Mouse (Mus musculus) WW6 (cell line): ENCODE data around the gene Susd3.

Experiments used
- DNase-seq: peaks from one replicate; pipeline ENCODE4 v3.0.0-alpha.2; 2013; ENCODE audit warnings: low read depth, low spot score

The Susd3 gene

DNA sequence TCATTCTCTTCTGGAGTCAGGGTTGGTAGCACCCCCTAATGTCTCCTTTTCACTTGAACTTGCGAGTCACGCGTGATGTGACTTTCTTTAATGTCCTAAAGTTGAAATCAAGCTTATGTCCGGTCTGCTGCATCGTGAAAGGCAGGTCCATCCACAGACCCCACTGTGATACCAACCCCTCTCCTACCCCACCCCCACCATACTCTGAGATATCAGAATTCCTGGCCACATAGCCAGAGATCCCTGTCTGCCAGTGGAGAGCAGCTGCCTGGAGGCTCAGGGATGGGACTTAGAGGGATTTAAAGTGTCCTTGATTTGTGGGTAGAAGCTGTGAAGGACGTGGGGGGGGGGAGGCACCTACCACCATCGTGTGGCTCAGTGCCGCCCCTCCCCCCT lies at the start of gene Susd3:
TSS of gene Susd3 (minus strand) at position 240 of the 396 bp plus-strand sequence.
- no peak for DNase-seq

DNA sequence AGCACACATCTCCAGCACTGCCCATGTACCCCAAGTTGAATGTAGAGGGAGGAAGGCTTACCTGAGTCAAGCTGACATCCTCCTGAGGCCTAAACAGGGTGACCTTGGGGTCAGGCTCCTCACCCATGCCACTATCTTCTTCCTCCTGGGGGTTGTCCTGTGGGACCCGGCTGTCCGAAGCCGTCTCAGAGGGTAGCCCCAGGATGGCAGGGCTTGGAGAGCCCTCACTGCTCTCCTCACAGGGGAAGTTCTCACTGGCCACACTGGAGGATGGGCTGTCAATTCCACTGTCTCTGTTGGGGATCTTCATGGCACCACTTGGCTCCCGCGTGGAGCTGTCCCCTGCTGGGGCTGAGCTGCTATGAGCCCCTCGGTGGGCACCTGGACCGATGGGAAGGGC lies 47.8 kb upstream of the Susd3 start:
- no peak for DNase-seq

DNA sequence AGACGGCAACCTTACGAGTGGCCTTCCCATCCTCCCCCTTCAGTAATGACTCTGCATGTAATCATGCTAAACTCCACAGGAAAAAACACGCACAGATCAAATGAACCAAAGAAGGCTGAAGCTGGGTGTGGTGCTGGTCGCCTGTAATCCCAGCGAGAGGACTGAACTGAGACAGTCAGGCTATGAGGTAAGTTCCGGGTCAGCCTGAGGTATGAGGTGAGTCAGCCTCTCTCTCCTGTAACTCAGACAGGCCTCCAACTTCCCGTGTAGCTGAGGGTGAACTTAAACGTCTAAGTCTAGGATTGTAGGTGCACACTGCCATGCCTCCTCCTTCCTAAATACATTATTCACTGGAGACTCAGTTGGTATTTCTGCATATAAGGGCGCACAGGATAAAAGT lies 45.6 kb upstream of the Susd3 start:
- no peak for DNase-seq

DNA sequence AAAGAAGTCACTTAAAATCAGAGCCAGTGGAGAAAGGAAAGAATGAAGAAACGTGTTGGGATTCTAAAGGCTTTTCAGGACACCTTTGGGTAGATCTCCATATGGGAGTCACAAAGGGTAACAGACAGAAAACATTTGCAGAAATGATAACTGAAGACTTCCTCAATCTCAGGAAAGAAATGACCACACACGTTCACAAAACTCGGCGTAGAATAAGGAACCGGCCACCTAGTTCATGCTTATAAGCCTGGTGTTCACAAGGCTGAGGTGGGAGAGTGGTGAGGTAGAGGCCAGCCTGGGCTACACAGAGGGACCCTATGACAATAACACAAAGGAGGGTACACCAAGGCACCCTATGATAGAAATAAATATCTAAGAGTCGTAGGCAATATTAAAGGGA lies 43.4 kb upstream of the Susd3 start:
- no peak for DNase-seq

DNA sequence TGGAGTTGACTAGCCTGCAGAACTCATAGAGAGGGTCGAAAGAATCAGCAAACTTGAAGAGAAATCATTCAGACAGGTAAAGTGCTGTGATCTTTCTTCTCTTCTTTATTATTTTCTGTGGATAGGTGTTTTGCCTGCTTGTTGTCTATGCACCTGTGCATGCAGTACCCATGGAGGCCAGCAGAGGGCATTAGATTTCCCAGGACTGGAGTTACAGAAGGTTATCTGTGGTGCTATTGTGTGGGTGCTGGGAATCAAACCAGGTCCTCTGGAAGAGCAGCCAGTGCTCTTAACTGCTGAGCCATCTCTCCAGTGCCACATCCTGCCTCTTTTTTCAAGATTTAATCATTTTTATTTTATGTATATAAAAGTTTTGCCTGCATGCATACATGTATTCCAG lies 42.9 kb upstream of the Susd3 start:
- peak; percentile 16 for DNase-seq

DNA sequence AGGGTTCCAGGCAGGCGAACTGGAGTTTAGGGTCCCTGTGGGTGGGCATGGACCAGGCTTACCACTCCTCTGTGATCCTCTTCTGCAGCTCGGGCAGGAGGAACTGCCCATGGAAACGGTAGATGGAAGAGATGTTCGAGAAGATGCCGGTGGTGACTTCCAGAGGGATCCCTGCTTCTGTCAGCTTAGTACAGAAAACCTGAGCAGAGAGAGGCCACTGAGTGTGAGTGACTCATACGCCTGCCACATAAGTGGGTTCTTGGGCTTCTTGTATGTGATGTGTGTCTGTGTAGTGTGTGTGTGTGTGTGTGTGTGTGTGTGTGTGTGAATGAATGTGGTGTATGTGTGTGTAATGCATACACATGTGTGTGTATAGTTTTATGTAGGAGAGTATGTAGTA lies 38.7 kb upstream of the Susd3 start:
- DNase-seq, result no peak

DNA sequence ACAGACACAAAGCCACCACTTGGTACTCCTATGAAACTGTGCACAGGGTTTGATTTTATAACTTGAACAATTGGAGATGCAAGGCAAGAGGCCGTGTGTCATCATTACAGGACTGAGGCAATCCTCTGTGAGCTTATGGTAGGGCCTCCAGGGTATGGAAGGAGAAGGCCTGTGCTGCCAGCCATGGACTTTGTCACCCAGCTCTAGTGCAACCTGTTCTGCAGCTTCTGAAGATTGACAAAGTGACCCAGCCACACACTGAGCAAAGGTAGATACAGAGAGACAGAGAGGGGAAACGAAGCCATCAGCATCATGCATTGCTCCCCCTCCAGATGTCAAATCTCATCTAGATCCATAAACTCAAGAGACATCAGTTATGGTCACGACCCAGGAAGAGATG lies 38.2 kb upstream of the Susd3 start:
- DNase-seq, result no peak

DNA sequence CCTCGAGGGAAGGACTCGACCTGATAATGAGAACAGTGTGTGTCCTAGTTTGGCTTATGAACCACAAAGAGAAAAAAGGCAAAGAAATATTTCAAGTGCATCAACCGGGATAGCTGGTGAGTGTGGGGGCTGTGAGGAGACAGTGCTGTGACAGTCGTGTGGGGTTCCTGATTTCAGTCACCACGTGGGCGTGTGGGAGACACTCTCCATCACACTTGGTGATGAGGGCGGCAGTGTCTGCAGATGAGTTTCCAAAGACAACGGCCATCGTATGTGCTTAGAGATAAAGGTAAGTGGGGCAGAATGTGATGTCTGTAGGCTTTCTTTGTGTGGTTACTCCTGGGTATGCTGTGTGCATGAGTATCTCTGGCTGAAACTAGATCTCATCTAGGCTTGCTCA lies 35.2 kb upstream of the Susd3 start:
- no peak for DNase-seq

DNA sequence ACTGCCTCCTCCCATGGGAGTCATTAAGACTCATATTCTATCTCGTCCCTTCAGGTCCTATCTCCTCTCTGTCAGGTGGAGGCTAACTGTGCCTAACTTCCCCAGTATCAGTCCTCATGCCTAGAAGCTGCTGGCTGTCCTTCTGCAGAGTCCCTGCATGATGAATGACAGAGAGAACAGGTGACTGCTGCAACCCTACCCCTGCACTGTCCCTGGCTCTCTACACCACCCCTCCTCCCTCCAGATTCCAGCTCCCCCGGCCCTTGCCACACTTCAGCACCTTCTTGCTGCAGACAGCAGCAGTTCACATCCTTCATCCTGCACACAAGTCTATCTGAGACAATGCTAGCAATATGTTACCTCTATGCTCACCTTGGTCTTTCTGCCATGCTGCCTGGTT lies 33.7 kb upstream of the Susd3 start:
- DNase-seq, result no peak

DNA sequence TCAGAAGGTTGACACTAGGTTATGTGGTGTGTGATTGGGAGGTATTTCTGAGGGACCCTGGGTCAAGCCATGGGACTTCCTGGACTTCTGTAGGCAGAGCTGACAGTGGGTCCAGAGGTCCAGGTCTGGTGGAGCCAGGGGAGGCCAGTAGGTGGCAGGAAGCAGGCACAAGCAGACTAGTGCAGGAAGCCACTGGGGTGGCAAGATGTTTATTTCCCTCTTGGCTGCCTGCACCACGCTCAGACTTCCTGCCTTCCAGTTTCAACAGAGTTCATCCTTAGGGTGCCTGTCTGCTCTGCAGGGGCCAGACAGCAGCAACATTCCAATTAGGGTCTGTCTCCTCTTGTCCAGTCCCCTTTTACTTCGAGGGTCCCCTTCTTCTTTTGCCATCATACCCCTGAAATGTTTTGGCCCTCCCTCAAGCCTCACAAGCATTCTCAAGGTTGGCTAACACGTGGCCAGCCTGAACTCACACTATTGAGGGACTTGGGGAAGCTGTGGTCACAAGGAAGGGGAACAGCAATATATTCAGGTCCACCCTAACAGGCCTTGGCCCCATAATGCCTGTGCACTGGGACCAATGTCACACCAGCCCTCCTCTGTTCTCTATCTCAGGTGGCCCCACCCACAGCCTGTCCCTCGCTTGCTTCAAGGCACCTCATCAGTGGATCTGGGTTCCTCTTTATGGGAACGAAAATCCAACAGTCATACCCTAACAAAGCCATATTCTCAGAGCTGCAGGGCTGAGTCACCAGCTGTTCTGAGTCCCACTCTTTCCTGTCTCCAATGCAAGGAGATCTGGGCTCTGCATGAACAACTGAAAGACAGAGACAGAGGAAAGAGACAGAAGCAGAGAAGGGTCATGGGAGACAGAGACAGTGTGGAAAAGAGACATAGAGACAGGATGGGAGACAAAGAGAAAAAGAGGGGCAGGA lies 23.6 kb upstream of the Susd3 start:
- DNase-seq, result no peak

DNA sequence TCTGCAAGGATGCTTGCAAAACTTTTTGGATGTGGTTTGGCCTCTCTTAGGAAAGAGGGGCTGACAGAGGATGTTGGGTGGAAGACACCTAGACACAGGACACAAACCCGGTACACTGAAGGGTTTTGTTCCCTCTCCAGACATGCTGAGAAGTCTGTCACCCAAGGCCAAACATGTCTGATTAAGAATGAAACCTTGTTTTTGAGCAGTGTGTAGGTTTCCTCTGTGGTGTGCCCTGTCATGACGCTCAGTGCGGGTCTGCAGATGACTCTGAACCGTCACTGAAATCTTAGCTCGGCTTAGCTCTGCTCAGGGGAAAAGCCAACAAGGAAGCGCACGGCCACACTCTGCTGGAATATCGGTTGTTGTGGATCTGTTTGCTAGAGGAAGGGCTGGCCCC lies 22.0 kb upstream of the Susd3 start:
- no peak for DNase-seq

DNA sequence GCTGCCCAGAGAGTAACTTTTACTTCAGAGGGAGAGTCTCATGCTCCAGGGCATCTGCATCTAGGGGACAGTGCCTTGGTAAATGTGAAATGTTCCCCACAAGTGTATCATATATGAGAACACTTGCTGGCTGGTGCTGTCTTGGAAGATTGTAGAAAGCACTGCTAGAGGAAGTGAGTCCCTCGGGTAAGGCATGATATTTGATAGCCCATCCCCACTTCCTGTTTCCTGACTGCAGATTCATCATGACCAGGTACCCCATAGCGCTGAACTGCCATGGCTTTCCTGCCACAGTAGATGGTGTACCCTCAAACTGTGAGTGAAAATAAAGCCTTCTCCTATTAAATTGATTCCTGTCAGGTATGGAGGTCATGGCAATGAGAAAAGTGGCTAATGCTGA lies 19.1 kb upstream of the Susd3 start:
- no peak for DNase-seq

DNA sequence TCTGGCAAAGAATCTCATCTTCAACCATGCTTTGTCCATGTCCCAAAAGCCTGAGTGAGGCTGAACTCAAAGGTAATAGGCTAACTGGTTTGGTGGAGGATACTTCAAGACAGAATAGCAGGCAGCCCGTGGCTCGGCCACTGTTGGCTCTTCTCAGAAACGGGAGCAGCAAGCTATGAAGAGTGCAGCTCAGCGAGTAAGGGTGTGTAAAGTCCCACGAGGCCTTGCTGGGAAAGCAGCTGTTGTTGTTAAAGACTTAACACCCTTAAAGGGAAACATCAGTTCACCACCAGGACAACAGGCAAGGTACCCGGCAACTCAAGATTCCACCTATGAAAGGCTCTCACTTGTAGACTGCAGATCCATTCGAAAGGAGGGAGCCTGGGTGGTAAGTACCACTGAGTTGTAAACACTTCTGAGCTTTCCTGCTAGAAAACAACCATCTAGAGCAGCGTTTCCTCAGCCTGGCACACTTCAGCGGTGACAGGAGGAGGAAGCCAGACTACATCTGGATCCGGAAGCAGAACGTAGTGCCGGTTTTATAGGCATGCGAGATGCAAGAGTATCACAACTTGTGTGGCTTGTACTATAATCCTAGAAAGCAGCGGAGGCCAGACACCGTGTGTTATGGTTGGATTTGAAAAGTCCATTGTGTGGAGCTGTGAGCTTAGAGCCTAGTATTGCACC lies 11.7 kb upstream of the Susd3 start:
- no peak for DNase-seq

DNA sequence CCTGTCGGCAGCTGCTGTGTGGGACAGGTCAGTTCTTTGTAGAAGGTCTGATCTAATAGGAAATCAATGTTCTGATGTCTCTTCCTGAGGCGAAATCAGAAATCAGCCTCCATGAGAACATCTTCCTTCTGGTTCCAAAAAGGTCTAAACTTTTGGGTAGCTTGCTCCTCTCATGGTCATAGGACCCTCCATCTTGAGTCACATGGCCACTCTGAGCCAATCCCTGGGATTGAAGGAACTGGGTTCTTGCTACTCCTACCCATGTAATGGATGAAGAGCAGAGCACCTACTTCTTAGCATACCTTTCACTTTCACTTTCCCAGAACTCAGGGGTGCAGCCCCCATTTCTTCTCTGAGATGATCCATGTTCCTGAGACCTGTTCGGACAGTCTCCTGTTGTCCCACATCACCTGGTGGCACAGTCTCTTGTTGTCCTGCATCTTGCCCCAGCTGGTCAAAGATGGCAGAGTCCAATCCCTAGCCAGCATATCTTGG lies 9.4 kb upstream of the Susd3 start:
- no peak for DNase-seq

DNA sequence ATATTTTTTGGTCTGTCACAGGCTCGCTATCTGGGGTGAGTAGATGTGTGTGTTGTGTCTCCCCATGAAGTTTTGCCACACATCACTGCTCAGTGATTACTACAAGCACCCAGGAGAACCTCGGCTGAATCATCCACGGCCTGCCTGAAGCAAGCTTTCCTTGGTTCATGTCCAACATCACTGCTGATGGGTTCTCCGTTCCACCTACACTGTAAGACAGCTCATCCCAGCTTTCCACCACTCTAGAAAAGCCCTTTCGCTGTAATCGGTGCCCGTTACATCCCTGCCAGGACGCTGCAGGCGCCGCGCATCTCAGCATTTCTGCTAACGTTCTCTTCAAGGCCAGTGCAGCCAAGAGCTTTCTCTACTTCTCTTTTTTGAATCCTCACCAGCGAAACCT lies 4.2 kb upstream of the Susd3 start:
- no peak for DNase-seq

DNA sequence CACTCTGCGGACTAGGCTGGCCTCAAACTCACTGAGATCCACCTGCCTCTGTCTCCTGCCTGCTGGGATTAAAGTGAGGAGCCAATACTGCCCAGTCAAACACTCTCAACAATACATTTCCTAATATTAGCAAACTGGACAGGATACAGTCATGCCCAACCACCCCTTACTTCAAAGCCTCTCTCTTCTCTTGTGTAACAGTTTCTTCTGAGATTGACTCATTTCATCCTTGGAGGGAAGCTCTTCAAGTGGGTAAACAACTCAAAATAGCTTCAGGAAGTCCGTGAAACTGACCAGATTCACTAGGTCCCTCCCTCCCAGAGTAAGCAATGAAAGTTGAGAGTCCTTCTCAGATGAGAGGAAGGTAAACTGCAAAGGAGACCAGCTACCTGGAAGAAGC lies 3.6 kb upstream of the Susd3 start:
- no peak for DNase-seq

DNA sequence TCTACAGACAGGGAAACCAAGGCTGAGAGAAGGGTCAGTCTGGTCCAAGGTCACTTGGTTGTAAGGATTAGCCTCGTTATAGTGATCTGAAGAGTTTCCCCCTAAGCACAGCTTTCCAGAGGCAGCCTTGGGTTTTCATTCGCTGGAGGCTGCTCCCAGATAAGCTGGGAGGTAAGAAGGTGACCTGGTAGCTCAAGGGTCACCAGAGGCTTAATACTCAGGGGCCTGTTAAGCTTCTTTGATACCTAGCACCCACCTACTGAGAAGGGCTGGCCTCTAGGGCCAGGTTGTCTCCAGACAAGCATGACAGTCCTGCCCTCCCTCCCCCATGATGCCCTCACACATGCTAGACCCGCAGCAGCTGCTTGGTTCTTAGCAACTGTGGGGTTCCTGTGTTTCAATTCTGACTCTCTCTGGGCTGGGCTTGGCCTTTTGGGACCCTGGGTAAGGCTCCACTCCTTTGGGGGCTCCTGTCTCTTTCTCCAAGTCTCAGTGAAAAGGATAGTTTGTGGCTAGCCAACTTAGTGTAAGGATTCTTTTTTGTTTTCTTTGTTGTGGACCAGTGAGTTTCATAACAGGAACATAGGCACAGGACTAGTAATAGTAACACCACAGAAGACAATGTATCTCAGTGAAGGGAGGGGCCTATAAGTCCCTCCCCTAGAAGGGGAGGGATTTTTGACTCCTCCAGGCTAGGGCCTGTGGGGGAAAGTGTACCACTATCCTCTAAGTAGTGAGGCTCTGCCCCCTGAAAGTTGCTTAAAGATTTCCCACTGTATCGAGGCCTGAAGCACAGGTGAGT lies 2.4 kb upstream of the Susd3 start:
- DNase-seq, result no peak

DNA sequence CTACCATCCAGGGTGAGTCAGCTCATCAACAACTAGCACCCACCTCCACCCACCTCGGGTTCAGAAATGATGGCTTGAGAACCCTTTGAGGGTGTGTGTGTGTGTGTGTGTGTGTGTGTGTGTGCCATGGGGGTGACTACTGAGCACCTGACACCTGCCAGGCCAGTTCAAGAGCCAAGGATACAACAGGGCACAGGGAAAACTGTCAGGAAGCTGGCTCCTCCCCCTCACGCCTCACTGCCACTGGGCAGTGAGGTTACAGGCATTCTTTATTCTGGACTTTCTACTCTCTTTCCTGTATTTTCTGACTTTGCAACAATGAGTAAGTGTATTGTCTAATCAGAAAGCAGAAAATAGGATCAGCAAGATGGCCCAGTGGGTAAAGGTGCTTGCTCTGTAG lies 1.1 kb upstream of the Susd3 start:
- no peak for DNase-seq

DNA sequence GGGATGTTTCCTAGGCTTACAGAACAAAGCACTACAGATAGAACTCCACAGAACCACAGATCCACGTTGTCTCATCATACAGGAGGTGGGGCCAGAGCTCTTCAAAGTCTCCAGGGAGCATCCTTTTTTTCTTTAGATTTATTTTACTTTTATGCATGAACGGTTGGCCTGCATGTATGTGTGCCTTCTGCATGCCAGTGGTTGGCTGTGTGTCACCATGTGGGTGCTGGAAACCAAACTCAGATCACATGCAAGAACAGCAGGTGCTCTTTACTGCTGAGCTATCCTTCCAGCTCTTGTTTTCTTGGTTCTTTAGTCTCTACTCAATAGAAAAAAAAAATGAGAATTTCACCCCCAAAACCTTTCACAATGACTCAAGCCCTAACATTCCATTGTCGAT lies 417 bp upstream of the Susd3 start:
- no peak for DNase-seq

DNA sequence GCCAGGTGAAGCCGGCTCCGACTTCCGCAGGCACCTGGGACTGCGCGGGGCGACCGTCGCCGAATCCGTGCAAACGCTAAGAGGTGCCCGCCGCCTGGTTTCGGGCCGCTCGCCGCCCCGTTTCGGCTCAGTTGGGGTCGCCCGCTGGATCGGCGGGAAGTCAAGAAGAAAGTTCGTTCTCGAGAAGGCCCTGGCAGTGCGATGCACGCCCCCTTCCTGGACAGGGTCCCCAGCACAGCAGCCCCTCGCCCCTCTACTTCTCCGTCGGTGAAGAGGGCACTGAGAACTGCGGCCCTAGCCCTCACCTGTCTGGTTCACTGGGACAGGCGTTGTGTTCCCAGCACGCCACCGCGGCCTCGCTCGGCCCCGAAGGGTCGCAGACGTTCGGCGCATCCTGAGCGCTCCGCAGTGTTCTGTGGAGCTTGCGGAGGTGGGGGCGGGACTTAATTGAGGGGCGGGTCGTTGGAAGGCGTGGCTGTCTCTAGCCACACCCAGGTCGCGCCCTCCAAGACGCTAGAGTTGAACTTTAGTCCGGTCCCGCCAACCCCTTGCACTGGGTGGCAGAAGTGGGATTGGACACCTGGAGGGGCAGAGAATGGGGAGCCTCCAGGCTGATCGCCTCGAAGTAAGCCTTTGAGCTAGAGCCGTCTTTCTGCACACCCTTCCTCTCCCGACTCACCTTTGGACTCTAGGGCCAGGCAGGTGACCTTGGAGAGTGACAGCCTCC lies 603 bp downstream of the Susd3 start:
- peak; percentile 65 for DNase-seq

DNA sequence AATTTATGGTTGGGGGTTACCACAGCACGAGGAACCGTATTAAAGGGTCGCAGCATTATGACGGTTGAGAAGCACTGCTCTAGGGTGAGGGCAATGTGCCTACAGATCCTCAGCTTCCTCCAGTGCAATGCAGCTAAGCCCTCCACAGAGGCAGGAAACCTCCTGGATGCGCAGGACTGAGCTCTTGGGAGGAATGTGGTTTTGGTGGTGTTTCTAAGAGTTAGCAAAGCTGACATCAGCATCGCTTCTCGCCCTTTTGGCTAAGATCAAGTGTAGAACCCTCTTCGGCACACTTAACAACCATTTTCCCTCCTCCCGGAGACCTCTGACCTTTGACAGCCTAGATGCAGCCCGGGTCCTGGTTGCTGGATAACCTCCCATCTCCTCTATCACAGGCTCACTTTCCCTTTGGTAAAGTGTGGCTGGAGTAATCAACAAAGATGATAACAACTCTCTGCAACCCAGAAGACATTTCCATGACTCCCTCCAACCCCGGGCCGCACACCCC lies 1.2 kb downstream of the Susd3 start:
- DNase-seq, result no peak
